Mouse (Mus musculus): ENCODE measurements around the gene Pogz. TPM values are rescaled to one million over a fixed set of nuclear protein-coding genes. Genes with fewer than 3 reads are reported as not detected.
"Not testable (repeated sequence)": the region's sequence is repeated elsewhere in the genome, so short reads cannot be mapped to it uniquely, and the experiment has no call there.

The Pogz gene
- polyA plus RNA-seq, 1 experiment from 2014 or later = 12.9 TPM

DNA sequence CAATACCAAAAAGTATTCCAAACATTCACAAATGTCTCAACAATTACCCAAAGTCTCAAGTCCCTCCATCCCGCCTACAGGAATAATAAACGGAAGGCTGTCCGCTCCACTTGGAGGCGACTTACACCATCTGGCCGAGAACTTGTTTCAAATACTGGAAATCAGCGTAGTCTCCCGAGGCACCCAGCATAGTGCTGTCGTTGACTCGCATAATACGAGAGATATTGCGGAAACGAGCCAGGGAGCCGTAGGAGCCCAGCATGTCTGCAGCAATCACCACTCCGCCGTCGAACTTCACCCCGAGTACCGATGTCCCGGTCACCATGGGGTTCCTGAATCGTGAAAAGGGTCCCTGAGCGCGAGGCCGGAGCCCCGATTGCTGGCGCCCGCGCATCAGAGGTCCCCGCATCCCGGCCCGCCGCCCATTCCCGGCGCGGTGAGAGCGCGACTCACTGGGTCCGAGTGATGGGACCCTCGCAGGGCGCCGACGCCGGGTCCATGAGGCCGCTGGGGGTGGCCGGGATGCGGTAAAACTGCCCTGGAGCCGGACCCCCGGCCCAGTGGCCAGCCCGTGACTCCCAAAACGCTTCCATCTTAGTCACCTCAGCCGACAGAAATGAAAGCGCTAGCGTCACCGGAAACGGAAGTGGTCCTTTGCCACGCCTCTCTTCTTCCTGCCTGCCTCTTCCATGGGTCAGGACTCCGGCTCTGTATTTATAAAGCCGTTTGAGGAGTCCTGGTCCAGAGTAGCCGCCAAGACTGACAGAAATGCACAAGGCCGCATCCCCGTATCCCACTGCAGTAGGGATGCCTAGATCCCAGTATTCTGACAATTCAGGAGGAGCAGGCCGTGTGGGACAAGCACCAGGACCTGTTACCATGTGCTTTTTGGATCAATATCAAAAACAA, 49.2 kb downstream of the Pogz start, which contains the start of gene Psmb4:
Psmb4 (minus strand) TSS at position 646 of the 909 bp plus-strand sequence.
- 1% methylated on average over 61 of the region's 61 CpGs for WGBS
- Histone ChIP-seq H3K9me3 (no peaks in the 10 kb centered on the region), H3K27me3 (no peaks in the 10 kb centered on the region), H3K27ac (peak within 1 kb of the TSS; percentile 82), H3K4me2 (peak within 1 kb of the TSS; percentile 77), H3K4me1 (peaks cover 20% of the 10 kb centered on the region), H3K36me3 (peaks cover 37% of the 10 kb centered on the region), H3K4me3 (peak within 1 kb of the TSS; percentile 84), H3K9ac (peak within 1 kb of the TSS; percentile 87)
- ATAC-seq (ENCODE audit: insufficient number of reproducible peaks, low FRiP score, low TSS enrichment, low read depth) = 0 out of 2 replicates have a peak, but pooled peaks have one; percentile 76

DNA sequence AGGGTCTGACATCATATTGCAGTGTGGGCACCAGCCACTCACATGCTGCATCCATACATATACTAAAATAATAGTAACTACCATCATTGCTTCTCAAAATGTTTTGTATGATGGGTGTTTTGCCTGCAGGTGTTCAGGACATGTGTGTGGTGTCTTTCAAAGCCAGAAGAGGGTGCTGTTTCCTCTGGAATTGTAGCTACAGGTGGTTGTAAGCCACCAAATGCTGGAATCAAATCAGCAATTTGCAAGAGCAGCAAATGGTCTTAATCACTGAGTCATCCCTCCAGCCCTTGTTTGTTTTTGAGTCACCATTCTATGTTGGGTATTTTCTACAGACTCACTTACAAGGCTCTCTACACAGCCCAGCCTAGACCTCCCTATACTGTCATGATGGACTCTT, 51.2 kb downstream of the Pogz start:
- Histone ChIP-seq H3K9ac (no peak overlapping the region), H3K27ac (no peak overlapping the region), H3K9me3 (no peaks in the 10 kb centered on the region), H3K4me2 (no peak overlapping the region), H3K27me3 (no peaks in the 10 kb centered on the region), H3K36me3 (peaks cover 16% of the 10 kb centered on the region), H3K4me1 (peaks cover 20% of the 10 kb centered on the region), H3K4me3 (no peak overlapping the region)
- no peak for ATAC-seq (ENCODE audit: insufficient number of reproducible peaks, low FRiP score, low TSS enrichment, low read depth)

DNA sequence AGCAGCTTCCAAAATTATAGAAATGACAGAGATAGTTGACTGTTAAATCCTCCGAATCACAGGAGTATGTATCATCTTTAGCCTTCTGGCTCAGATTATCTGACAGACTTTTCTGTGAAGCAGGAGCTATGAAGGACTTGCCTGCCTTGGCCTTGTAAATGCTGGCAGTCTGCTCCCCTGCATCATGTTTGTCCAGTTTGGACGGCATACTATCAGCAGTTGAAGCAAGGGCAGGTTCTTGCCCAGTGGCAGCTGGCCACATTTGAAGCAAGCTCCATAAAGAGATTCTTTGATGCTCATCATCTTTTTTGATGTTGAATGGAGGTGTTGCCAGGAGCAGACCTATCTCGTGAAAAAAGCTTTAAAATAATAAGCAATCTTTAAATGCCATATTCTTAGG, 56.7 kb downstream of the Pogz start:
- no peaks in the 10 kb centered on the region for H3K36me3 ChIP-seq
- H3K27ac ChIP-seq = no peak overlapping the region
- ATAC-seq (ENCODE audit: insufficient number of reproducible peaks, low FRiP score, low TSS enrichment, low read depth) = no peak
- no peak overlapping the region for H3K4me2 ChIP-seq
- H3K4me3 ChIP-seq = no peak overlapping the region
- 75% methylated on average over 3 of the region's 3 CpGs for WGBS
- H3K4me1 ChIP-seq = no peaks in the 10 kb centered on the region
- H3K9ac ChIP-seq = no peak overlapping the region
- no peaks in the 10 kb centered on the region for H3K9me3 ChIP-seq
- no peaks in the 10 kb centered on the region for H3K27me3 ChIP-seq

DNA sequence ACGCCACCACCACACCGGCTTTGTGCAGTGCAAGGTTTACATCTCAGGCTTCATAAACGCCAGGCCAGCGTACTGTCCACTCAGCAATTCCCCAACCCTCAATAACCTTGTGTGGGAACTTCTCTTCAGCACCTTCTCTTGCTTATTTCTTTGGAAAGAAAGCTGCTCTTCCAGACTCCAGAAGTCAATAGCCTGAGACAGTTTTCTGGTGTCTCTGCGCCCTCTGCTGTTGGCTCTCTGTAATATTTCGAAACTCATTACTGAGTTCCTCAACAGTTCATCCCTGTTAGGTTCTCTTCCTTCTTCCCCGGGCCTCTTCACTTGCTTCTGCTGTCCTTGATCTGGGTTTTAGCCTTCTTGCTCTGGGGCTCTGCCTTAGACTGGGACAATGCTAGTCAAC, 65.4 kb downstream of the Pogz start:
- Histone ChIP-seq H3K27me3 (no peaks in the 10 kb centered on the region), H3K4me2 (no peak overlapping the region), H3K27ac (no peak overlapping the region), H3K4me3 (no peak overlapping the region), H3K4me1 (no peaks in the 10 kb centered on the region), H3K9ac (no peak overlapping the region), H3K36me3 (no peaks in the 10 kb centered on the region), H3K9me3 (no peaks in the 10 kb centered on the region)
- WGBS = 20% methylated on average over 7 of the region's 7 CpGs
- ATAC-seq (ENCODE audit: insufficient number of reproducible peaks, low FRiP score, low TSS enrichment, low read depth) = no peak

DNA sequence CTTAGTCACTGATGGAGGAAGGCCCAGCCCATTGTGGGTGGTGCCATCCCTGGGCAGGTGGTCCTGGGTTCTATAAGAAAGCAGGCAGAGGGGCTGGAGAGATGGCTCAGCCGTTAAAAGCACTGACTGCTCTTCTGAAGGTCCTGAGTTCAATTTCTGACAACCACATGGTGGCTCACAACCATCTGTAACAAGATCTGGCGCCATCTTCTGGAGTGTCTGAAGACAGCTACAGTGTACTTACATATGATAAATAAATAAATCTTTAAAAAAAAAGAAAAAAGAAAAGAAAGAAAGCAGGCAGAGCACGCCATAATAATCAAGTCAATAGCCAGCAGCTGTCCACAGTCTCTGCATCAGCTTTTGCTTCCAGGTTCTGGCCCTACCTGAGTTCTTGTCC, 67.4 kb downstream of the Pogz start:
- H3K4me2 ChIP-seq; H3K9me3 ChIP-seq; H3K4me1 ChIP-seq; H3K36me3 ChIP-seq; H3K9ac ChIP-seq; H3K4me3 ChIP-seq; H3K27me3 ChIP-seq; H3K27ac ChIP-seq; ATAC-seq (ENCODE audit: insufficient number of reproducible peaks, low FRiP score, low TSS enrichment, low read depth): not testable (repeated sequence)
- 60% methylated on average over 3 of the region's 3 CpGs for WGBS

DNA sequence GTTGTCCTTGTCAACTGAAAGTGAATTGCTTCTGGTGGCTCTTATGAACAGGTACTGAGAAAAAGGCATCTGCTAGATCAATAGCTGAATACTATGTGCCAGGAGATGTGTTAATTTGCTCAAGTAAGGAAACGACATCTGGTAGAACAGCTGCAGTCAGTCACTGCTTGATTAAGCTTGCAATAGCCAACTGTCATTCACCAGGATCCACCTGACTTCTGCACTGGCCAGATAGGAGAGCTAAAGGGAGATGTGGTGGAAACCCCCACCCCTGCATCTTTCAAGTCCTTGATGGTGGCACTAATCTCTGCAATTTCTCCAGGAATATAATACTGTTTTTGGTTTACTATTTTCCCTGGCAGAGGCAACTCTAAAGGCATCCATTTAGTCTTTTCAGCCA, 69.1 kb downstream of the Pogz start:
- H3K4me1 ChIP-seq = no peaks in the 10 kb centered on the region
- no peaks in the 10 kb centered on the region for H3K9me3 ChIP-seq
- no peaks in the 10 kb centered on the region for H3K27me3 ChIP-seq
- H3K9ac ChIP-seq = no peak overlapping the region
- 39% methylated on average over 1 of the region's 1 CpGs for WGBS
- no peaks in the 10 kb centered on the region for H3K36me3 ChIP-seq
- ATAC-seq (ENCODE audit: insufficient number of reproducible peaks, low FRiP score, low TSS enrichment, low read depth) = no peak
- no peak overlapping the region for H3K4me3 ChIP-seq
- H3K27ac ChIP-seq = no peak overlapping the region
- no peak overlapping the region for H3K4me2 ChIP-seq

DNA sequence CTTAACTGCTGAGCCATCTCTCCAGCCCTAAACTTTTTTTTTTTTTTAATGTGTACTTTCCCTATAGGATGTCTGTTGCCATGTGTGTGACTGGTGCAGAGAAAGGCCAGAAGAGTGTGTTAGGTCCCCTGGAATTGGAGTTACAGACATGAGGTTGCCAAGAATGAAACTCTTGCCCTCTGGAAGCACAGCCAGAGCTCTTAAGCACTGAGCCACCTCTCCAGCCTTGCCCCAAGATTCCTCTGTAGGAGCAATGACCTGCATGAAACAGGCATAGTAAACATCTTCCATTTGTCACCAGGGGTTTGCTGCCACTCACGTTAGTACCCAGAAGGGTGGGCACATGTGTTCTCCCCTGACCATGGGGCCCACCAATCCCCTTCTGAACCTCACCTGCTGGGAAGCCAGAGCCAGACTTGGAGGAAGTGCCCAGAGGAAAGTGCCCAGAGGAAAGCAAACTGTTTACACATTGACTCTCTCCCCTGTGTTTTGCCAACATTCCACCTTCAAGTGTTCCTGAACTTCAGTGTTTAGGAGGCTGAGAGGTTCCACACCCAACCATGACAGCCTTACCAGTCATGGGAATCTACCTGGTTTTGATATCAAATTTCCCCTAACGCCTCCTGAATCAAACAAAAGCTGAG, 73.8 kb downstream of the Pogz start:
- Histone ChIP-seq H3K9ac (no peak overlapping the region), H3K36me3 (no peaks in the 10 kb centered on the region), H3K27ac (no peak overlapping the region), H3K4me2 (no peak overlapping the region), H3K9me3 (no peaks in the 10 kb centered on the region), H3K27me3 (no peaks in the 10 kb centered on the region), H3K4me1 (no peaks in the 10 kb centered on the region), H3K4me3 (no peak overlapping the region)
- ATAC-seq (ENCODE audit: insufficient number of reproducible peaks, low FRiP score, low TSS enrichment, low read depth) = no peak
- 68% methylated on average over 2 of the region's 2 CpGs for WGBS

DNA sequence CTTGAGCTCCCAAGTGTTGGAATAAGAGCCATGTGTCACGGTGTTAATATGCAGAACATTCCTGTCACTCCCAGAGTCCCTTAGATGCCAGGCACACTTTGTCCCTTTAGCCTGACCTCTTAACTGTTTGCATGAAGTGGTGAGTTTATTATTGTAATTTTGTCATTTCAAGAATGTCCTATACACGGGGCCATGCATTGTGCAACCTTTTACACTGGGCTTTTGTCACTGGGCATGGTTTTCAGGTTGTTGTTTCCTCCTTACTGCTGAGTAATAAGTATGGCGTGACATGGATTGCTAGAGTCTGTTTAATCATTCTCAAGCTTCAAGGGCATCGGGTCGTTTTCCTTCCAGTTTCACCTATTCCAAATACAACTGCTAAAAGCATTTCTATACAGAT, 76.4 kb downstream of the Pogz start:
- H3K4me2 ChIP-seq = no peak overlapping the region
- H3K4me3 ChIP-seq = no peak overlapping the region
- H3K9me3 ChIP-seq = no peaks in the 10 kb centered on the region
- H3K9ac ChIP-seq = no peak overlapping the region
- no peak for ATAC-seq (ENCODE audit: insufficient number of reproducible peaks, low FRiP score, low TSS enrichment, low read depth)
- no peak overlapping the region for H3K27ac ChIP-seq
- H3K27me3 ChIP-seq = no peaks in the 10 kb centered on the region
- 41% methylated on average over 5 of the region's 5 CpGs for whole genome bisulfite sequencing
- no peaks in the 10 kb centered on the region for H3K36me3 ChIP-seq
- H3K4me1 ChIP-seq = no peaks in the 10 kb centered on the region

DNA sequence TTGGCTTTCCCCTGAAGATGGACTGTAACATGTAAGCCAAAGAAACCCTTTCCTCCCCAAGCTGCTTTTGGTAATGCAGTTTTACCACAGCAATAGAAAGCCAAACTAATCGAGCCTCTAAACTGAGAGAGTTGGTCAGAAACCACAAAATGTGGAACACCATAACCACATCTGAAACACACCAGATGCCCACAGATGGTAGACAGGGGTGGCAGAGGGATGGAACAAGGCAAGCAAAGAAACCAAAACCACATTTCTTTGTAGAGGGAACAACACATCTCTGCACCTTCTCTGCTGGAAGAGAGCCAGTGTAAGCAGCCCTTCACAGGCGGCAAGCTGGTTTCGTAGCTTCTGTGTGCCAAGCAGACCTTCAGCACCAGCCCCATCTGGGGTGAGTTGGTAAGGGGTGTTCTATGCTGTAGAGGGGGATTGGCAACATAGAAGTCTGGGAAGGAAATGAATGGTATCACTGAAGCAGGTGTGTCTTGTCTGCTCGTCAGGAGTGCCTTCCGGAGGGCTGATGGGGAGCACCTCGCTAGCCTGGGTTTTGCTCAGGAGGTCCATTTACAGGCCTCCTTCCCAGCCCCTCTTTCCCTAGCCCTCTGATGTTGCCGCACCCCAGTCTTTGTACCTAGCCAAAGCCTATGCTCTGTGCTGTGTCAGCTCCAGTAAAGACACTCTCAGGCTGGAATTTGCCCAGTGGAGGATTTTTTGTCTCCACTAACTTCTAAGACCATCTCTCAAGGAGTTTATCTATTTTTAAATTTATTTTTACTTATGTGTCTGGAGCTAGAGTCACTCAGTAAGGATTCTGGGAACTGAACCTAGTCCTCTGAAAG, 78.8 kb downstream of the Pogz start:
- no peak for ATAC-seq (ENCODE audit: insufficient number of reproducible peaks, low FRiP score, low TSS enrichment, low read depth)
- no peaks in the 10 kb centered on the region for H3K9me3 ChIP-seq
- no peaks in the 10 kb centered on the region for H3K27me3 ChIP-seq
- H3K9ac ChIP-seq = no peak overlapping the region
- no peak overlapping the region for H3K27ac ChIP-seq
- 0 out of 2 replicates have a peak, but pooled peaks cover 1% of the 10 kb centered on the region for H3K4me1 ChIP-seq
- no peak overlapping the region for H3K4me3 ChIP-seq
- H3K36me3 ChIP-seq = no peaks in the 10 kb centered on the region
- H3K4me2 ChIP-seq = no peak overlapping the region
- 58% methylated on average over 7 of the region's 7 CpGs for WGBS

DNA sequence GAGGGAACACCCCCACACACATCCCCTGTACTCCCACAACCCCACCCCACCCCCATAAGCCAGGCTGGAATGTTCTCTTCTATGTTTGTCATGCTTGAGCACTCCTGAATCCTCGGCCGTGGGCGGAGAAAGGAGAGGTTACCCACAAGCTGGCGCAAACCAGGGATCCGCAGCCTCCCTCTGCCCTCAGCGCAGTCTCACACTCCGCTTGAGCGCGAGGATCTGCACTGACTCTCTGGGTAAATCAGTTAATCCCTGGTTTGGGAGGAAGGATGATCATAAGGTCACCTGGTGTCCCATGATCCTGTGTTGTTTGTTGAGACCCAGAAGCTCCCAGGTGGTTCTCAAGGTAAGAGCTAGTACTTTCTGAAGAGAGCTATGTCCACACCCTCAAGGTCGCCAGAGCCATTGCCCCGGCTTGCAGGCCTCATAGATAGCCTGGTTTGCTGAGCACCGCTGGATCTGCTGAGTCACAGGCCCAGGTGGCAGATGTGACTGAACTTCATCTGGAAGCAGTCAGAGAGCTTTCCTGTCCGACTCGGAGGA, 80.5 kb downstream of the Pogz start:
- no peaks in the 10 kb centered on the region for H3K9me3 ChIP-seq
- H3K36me3 ChIP-seq = no peaks in the 10 kb centered on the region
- no peak overlapping the region for H3K27ac ChIP-seq
- no peak overlapping the region for H3K4me3 ChIP-seq
- 0 out of 2 replicates have a peak, but pooled peaks cover 3% of the 10 kb centered on the region for H3K4me1 ChIP-seq
- H3K27me3 ChIP-seq = no peaks in the 10 kb centered on the region
- H3K9ac ChIP-seq = no peak overlapping the region
- H3K4me2 ChIP-seq = no peak overlapping the region
- ATAC-seq (ENCODE audit: insufficient number of reproducible peaks, low FRiP score, low TSS enrichment, low read depth) = no peak
- WGBS = 69% methylated on average over 14 of the region's 14 CpGs

DNA sequence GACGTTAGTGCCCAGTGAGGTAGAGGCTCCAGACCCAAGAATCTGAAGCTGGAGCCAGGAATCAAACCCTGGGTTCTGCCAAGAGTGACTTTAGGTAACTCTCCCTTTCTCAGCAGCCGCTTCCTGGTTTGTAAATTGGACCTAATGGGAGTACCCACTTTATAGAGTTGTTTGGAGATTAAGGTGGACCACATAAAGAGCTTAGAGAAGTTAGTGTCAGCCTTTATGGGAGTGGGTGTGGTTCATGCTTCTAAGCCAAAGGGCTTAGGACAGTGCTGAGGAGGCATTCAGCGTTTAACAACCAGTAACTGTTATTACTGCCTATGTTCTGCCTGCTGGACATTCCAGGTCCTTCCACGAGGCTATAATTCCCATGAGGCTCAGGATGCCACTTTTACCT, 81.5 kb downstream of the Pogz start:
- WGBS = 45% methylated on average over 4 of the region's 4 CpGs
- H3K4me3 ChIP-seq = no peak overlapping the region

More for the DNA sequence above, 81.5 kb downstream of the Pogz start:
- Histone ChIP-seq H3K27me3 (no peaks in the 10 kb centered on the region), H3K36me3 (no peaks in the 10 kb centered on the region), H3K27ac (no peak overlapping the region), H3K9me3 (no peaks in the 10 kb centered on the region), H3K9ac (no peak overlapping the region), H3K4me1 (0 out of 2 replicates have a peak, but pooled peaks cover 3% of the 10 kb centered on the region), H3K4me2 (no peak overlapping the region)
- no peak for ATAC-seq (ENCODE audit: insufficient number of reproducible peaks, low FRiP score, low TSS enrichment, low read depth)
